Mouse (Mus musculus) Muller cell, postnatal 12 days (primary cell): Measurements from ENCODE around the gene Slc48a1.
A peak's percentile ranks its signal among the peaks of the same experiment; 100 is the strongest.

Source experiments
- DNase-seq: peaks from one replicate; pipeline ENCODE4 v3.0.0-alpha.2; 2015; ENCODE audit errors: inconsistent ontology term

Gene Slc48a1

DNA sequence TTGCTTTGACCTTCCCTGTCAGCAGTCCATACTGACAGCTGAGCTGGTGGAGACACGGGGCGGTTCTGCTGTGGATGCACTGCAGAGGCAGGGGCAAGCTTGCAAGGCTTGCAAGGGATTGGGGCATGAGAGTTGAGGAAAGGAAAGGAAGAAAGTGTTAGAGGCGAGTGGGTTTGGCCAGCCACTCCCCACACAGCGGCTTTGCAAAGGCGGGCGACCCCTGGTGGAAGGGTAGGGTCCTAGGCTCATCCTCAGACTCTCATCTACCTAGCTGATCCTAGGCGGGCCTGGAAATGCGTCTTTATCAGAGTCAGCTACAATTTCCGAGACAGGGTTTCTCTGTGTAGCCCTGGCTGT is 4.4 kb downstream of the Slc48a1 start:
- peak; percentile 82 for DNase-seq

DNA sequence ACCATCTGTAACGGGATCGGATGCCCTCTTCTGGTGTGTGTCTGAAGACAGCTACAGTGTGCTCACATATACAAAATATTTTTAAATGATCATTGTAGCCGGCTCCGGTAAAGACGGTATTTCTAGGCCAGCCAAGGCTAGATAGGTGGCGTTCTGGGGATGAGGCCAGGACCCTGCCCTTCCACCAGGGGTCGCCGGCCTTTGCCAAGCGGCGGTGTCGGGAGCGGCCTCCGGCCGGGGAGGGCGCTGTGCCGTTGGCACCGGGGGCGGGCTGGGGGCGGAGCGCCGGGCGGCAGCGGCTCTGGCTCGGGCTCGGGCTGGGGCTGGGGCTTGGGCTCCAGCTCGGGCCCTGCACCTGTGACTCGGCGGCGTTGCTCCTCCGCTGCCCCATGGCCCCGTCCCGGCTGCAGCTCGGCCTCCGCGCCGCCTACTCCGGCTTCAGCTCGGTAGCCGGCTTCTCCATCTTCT is 5.8 kb downstream of the Slc48a1 start:
- peak; percentile 95 for DNase-seq

DNA sequence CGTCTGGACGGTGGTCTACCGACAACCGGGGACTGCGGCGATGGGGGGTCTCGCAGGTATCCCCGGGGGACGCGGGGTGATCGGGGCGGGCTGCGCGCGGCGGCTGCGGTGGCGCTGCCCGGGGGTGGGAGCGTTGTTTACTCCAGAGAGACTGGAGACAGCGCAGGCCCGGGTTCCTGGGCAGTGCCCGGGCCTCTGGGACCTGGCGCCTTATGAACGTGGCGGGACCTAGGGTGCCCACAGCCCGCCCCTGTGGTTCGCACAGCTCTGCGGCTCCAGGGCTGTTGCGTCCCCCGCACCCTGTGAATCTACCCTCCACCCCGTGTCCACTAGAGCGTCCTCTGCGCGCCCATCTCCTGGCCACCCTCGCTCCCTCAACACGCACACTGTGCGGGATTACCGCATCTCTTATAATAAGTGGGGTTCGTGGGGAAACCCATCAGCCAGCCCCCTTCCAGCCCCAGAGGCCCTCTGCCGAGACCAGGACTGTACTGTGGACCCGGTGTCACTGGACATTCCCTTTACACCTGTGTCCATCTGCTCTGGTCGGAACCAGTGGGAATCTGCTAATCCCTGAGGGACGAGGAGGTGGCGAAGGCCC is 6.3 kb downstream of the Slc48a1 start:
- peak; percentile 59 for DNase-seq

- DNase-seq, result no peak
Measured at GRCm38 (mm10) chr15:97785731-97786411, 7.6 kb downstream of the Slc48a1 start.

- peak; percentile 52 for DNase-seq
Measured at GRCm38 (mm10) chr15:97786412-97787112, 8.2 kb downstream of the Slc48a1 start.

DNA sequence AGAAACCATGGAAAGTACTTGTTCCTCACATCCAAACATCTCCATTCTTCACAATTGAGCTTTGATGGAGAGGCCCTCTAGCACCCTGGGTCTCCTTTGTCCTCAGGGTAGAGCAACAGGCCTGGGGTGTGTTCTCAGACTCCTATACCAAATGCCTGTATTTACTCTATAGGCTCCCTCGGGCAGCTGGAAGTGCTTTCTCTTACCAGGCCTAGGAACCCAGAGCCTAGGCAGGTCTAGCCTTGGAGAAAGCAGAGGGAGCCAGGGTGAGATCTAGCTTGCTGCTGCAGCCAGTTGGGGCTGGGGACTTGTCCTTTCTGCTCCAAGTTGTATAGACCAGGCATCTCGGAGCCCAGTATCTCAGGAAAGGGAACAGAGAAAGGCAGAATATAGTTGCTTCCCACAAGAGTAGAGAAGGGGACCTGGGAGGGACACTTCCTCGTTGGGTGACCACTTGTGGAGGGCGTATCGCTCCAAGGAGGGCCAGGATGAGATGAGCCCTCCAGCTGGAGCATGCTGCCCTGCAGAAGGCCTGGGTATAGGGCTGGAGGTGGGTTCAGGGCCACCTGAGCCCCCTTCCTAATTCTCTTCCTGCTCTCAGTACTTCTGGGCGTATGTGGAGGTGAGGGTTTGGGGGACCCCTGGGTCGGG is 9.0 kb downstream of the Slc48a1 start:
- DNase-seq, result no peak

DNA sequence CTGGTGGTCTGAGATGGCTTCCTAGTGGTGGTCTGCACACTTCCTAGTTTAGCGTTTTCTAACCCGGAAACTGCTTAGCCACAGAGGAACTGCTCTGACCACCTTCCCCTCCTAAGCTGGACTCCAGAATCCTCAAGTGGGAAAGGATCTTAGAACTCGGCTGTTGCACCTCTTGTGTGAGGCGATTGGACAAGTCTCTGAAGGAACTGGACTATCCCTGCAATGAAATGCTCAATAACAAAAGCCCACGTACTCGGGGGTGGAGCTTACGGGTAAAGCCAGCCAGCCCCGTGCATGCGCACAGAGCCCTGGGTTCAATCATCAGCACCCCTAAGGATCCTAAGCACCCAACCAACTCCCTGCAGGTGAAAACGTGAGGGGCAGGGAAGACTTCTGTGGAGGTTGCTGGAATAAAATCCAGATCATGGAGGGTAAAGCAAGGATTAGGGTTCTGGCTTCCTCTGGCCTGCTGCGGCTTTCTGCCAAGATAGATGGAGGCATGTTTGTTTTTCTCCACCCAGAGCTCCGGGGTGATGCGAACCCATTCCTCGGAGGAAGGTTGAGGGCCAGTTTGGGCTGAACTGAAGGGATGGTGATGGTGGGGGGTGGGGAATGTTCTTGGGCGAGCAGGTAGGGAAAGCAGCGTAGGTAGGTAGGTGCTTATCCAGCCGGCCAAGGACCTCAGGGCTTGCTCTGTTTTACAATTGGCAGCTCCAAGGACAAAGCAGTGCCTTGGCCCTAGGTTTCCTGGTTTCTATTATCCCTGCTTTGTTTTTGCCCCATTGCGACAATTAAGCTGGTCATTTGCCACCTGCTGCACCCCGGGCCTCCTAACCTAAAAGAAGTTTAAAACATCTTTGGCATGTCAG is 9.7 kb downstream of the Slc48a1 start:
- no peak for DNase-seq

GRCm38 (mm10) chr15:97788821-97789220 is 10.5 kb downstream of the Slc48a1 start:
- peak; percentile 72 for DNase-seq

GRCm38 (mm10) chr15:97789761-97790505 is 11.6 kb downstream of the Slc48a1 start:
- DNase-seq, result peak; percentile 69

DNA sequence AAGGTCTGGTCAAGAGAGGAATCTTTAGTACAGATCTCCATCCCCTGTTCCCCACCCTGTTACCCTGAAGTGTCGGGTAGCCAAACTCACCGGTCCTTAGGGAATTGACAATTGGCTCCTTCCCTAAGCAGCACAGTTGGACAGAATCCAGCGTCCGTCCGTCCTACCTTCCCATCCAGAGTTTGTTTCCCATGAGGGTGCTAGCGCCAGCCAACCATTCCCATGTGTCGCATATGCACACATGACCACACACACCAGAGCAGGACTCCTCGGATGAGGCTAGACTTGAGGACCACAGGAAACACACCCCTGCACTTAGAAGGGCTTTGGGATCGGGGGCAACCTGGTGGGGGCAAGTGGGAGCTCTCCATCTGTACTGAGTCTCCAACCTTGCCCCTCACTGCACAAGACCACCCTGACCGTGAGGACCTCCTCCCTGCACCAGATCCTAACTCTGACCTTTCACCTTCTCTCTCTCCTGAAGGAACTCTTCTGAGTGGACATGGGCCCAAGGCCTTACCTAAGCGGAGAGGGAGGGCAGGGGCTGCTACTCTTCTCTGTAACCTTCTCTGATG is 12.9 kb downstream of the Slc48a1 start:
- no peak for DNase-seq

DNA sequence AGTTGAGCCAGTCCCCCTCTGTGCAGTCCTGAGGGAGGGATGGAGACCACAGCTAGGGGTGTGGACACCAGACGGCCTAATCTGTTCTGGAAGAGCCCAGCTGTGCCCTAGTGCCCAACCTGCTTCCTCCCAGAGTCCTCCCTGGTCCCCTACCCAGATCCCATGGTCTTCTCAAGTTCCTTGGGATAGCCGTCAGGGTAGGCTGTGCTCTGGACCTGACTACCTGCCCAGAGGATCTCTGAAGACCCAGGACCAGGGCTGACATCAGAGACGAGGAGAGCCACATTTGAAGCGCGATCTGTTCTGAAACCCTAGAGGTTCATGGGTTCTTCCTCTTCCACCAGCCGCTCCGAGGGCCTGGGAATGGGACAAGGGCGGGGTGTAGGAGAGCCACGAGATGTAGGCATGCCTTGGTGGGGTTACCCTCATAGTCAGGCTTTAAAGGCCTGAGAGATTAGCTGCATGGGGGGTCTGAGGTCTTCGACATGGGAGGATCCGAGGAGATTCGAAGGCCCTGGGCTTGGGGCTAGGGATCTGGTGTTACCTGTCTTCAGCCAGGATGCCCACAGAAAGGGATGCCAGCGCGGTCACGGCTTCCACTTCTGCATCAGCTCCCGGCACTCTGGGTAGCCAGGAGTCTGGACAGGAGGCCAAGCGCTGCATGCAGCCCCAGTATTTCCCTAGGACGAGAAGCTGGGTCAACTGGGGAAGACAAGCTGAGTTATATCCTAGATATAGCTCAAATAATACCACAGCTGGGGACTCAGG is 15.2 kb downstream of the Slc48a1 start:
- DNase-seq, result no peak

- no peak for DNase-seq
Measured at GRCm38 (mm10) chr15:97794268-97794667, 15.9 kb downstream of the Slc48a1 start.

DNA sequence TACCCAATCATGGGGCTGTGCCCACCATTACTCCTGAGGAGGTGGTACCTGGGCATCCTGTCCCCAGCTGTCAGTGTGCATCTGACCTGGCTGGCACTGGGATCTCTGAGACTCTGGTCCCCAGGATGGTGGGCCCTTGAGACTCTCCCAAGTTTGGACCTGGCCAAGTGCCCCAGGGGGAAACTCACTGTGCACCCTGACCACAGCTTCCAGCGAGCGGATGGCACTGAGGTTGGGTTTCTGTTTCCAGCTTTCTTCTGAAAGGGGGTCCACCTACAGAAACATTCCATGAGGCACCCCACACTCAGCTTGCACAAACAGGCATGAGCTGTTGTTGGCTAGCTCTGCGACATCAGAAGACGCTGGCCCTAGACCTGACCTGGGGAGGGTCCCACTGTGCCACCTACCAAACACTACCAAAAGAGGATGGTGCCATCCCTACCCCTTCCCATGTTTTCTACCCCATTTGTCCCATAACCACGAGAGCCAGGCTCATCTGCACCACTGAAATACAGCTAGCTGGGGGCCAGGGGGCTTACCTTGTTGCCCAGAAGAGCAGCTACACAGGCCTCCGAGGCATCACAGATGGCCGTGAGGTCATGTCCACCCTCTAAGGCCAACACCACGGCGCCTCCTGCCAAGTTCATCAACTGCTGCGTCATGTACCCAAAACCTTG is 17.4 kb downstream of the Slc48a1 start:
- no peak for DNase-seq

GRCm38 (mm10) chr15:97796674-97797310 is 18.5 kb downstream of the Slc48a1 start:
- DNase-seq, result no peak

GRCm38 (mm10) chr15:97798134-97798533 is 19.8 kb downstream of the Slc48a1 start:
- no peak for DNase-seq

GRCm38 (mm10) chr15:97799446-97799845 is 21.1 kb downstream of the Slc48a1 start:
- DNase-seq, result no peak

DNA sequence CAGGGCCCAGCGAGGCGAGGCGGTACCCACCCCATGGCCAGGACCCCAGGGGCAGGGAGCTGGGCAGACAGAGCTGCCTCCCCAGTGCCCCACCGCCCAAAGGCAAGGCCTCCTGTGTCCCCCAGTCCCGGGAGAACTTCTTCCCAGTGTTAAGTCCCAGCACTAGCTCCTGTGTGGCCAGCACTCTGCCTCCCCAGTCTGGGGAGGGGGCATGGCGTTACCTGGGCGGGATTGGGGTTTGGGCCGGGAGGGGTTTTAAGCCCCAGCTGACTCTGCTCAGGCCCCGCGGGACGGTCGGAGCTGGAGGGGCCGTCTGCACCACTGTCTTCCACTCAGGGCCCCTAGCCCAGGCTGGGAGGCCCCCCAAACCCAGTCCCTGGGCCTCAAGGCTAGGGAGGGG is 22.5 kb downstream of the Slc48a1 start:
- DNase-seq, result no peak

GRCm38 (mm10) chr15:97801811-97802210 is 23.5 kb downstream of the Slc48a1 start:
- DNase-seq, result no peak

DNA sequence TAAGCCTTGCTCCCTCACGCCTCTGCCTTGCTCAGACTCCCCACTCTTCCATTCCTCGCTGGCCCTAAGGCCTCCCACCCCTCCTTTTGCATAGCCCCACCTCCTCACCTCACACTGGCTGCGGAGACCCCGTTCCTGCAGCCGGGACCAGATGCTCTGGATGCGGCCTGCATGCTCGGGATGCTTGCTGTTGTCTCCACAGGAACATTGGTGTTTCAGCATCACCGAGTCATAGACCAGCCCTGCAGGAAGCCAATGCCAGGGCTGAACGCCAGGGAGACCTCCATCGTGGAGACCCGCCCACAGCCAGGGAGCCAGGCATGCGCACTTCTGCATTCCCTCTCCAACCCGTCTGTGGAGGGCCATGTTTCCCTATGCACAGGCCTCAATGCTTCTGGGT is 24.3 kb downstream of the Slc48a1 start:
- peak; percentile 74 for DNase-seq
